Mouse (Mus musculus): Measurements from ENCODE around the gene Baat.
"Not testable (repeated sequence)": the region's sequence is repeated elsewhere in the genome, so short reads cannot be mapped to it uniquely, and the experiment has no call there.

Gene Baat

DNA sequence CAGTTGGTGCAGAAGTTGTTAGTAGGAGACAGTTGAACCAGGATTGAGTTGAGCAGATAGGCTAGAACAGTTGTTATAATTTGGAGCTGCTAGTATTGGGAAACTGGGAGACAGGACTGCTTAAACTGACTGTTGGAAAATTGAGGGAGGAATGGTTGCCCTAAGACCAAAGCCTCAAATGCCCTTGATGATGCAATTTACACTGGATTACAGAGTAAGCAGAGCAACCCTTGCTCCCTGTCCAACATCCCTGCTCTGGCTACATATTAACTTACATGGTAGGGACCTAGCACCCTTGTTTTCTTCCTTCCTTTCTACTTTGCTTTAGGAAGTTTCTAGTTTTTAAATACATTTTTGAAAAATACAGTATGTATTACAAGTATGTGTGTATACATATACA, 20.9 kb downstream of the Baat start:
- intact Hi-C loops (cut with DNase I): no loop called here

GRCm38 (mm10) chr4:49480896-49481295, 25.5 kb downstream of the Baat start:
- intact Hi-C loops (cut with DNase I): no loop called here

DNA sequence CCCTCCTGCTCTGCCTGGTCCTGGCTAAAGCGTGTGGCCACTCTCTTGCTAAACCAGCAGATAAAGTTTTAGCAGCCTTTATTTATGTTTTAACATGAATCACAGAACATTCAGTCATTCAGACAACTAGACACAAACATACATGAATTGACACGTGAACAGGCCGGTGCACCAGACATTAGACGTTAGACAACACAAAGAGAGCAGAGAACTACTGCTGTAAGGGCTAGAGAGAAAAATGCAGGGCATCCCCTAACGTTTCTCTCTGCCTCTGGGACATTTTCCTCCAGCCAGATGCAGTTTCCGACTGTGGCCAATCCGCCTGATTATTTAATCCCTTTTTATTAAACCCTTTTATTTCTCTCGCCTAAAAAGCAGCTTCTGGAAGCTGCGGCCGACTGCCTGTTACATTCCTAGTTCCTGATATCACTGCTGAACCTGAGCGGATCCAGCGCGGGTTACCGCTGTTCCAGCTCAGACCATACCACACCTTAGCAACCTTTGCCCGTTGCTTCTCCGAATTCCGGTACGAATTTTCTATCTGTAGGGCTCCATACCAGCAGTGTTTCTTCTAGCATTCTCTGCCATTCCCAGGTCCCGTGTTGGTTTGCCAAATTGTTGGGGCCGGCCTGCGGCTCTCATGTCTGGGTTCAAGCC, 26.1 kb downstream of the Baat start:
- intact Hi-C loops (cut with DNase I): no loop called here

GRCm38 (mm10) chr4:49479035-49479434, 27.3 kb downstream of the Baat start:
- intact Hi-C loops (cut with DNase I): not testable (repeated sequence)

GRCm38 (mm10) chr4:49478118-49478877, 28.1 kb downstream of the Baat start:
- intact Hi-C loops (cut with DNase I): no loop called here

- intact Hi-C loops (cut with DNase I): no loop called here
Observed at GRCm38 (mm10) chr4:49474583-49474982, 31.8 kb downstream of the Baat start.

- intact Hi-C loops (cut with DNase I): no loop called here
Observed at GRCm38 (mm10) chr4:49473435-49474100, 32.8 kb downstream of the Baat start, which contains the start of gene Acnat1. TSS of gene Acnat1 (minus strand) at chr4:49473912.

GRCm38 (mm10) chr4:49469435-49470151, 36.8 kb downstream of the Baat start:
- intact Hi-C loops (cut with DNase I): no loop called here

DNA sequence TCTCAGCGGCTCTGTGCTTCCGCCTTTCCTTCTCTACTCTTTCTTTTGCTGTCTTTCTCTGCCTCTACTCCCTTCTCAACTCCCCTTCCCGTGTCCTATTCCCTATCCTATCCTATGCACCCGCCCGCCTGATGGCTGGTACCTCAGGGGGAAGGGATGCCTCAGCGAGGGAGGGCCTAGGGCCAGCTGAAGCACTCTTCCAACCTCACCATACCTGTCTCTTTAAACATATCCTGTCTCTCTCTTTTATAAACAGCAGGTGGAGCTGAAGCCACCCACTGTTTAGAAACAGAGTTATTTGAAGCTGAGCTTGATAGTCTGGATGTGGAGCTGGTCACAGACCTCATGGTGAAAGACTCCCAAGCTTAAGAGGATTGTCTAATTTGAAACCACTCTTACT, 39.0 kb downstream of the Baat start:
- intact Hi-C loops (cut with DNase I): no loop called here

DNA sequence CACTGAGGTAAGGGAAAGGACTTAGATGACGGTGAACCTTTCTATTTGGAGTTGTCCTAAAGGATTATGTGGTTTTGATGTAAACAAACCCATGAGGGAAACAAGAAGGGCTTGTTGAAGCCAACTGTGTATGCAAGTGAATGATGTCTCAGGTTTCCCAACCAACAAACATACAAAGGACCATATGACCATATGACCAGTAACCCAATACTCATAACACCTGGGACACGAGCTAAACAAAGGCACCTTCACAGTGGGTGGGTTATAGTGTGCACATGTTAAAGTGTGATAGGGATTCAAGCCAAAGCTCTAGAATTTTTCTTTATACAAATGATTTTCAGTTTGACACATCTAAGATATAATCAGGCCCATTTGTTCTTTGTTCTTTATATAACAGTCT, 50.2 kb downstream of the Baat start:
- intact Hi-C loops (cut with DNase I): no loop called here

DNA sequence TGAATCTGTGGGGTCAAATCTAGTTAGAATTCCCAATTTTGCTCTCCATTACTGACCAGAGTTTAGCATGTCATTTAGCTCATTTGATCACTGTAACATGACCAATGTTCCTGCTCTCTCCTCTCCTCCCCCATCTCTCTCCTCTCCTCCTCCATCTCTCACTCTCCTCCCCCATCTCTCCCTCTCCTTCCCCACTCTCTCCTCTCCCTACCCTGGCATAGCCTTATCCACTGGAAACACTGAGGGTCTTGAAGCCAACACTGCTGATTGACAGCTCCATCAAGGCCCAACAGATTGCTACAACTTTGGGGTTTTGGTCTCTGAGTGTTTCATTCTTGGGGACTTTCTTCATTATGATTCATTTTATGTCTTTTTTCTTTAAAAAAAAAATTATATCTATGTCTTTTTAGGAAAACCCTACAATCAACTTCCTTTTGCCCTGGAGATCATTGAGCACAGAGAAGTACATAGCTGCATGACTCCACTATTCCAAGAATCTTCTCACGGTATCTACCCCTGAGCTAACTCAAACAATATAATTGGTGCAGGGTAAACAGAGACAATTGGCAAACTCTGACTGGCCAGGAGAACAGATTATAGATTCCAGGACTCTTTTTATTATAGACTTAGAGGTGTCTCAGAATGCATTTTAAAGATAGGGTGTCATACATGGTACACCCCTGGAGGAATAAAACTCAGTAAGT, 54.4 kb downstream of the Baat start:
- intact Hi-C loops (cut with DNase I): no loop called here

DNA sequence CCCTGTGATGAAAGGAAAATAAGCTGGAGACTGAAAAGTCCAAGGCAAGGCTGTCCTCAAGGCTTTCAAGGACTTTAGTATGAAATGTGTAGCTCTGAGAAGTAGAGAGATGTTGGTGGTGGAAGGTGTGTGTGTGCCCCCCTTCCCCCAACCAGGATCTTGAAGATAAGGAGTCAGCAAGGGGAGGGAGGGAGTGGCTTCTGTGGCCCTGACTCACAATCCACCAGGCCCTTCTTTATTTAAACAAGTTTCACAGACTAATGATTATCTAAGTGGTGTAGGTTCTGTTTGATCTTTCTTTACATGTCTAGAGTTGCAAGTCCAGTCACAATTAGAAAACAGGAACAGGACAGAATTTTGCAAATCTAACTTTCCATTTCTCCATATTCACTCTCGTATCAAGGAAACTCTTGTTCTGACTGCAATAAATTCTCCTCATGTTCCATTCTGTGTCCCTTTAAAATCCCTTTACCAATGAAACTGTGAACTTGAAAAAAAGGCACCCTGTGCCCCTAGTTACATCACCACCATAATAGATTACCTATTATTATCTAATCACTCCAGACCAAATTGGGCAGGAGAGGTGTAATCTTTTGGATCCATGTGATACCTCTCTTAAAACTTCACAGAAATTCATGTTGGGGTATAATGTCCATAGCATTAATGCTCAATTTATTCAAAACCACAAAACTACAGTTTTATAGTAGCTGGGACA, 55.1 kb downstream of the Baat start:
- intact Hi-C loops (cut with DNase I): not testable (repeated sequence)
